Mouse (Mus musculus) c-Kit-negative CD71-positive TER-119-positive erythroid progenitor cells, embryonic 14.5 days (primary cell): ENCODE data around the gene Ankrd2.
A peak's percentile ranks its signal among the peaks of the same experiment; 100 is the strongest.
"Not testable (repeated sequence)": the region's sequence is repeated elsewhere in the genome, so short reads cannot be mapped to it uniquely, and the experiment has no call there.

ENCODE experiments used
- DNase-seq: peaks from one replicate; pipeline ENCODE4 v3.0.0-alpha.2; 2013; ENCODE audit warnings: low read depth, low spot score

Ankrd2 gene

GRCm38 (mm10) chr19:42054255-42054654 lies 18.5 kb downstream of the Ankrd2 start:
- DNase-seq: no peak

DNA sequence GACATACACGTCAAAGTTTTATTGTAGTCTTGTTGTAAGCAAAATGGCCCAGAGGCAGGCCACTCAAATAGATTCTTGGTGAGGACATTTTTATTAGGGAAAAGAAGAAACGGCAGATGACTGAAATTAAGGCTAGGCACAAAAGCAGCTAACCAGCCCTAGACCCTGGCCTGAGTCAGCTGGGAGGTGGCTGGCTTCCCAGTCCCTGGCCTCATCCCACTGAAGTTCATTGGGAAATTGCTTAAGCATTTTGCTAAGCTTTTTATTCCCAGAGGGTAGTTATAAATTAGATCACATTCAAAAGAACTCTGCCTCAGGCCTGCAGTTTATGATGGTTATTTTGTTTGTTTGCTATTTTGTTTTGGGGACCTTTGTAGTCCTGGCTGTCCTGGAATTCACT lies 20.1 kb downstream of the Ankrd2 start:
- no peak for DNase-seq

DNA sequence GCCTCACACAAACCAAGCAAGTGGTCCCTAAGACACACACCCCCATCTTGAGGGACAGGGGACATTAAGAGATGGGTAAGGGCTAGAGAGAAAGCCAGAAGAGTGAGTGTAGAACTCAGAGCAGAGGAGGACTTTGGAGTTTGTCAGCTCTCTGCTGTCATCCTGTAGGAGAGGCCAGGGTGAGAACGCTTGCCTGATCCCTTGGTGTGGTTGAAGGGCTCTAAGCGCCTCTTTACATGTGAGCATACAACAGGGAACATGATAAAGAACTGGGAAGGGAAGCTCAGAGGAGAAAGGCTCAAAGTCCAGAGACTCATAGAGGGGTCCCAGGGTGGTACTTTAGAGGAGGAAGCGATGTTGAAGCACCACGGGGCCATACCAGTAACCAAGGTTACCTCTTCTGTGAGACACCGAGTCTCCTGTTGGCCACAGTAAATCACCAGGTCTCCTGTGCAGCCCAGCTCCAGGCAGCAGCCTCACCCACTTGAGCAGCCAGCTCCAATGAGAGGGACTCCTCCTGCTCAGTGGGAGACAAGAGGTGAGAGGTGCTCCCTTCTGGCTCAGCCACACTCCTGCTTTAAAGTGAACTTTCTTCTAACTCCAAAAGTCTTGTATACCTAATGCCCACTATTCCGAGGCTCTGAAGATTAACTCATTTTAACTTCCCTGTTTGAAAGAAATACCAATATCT lies 21.1 kb downstream of the Ankrd2 start:
- no peak for DNase-seq

GRCm38 (mm10) chr19:42058426-42058825 lies 22.6 kb downstream of the Ankrd2 start:
- no peak for DNase-seq

DNA sequence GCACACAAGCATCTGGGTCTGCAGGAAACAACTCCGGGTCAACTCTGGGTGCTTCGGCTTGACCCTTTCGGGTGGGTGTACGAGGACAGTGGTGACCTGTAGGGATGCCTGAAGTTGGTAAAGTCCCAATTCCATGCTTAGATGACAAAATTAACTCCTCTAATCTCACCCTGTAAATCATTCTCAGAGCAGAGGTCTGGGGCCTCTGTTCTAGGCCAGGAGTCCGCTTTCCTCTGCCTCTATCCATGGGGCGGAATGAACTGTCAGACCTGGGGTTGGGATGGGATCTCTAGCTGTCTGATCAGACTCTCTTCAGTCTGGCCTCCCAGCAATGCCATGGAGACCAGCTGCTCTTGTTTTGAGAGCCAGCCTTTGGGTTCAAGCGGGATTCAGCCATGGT lies 25.6 kb downstream of the Ankrd2 start:
- no peak for DNase-seq

DNA sequence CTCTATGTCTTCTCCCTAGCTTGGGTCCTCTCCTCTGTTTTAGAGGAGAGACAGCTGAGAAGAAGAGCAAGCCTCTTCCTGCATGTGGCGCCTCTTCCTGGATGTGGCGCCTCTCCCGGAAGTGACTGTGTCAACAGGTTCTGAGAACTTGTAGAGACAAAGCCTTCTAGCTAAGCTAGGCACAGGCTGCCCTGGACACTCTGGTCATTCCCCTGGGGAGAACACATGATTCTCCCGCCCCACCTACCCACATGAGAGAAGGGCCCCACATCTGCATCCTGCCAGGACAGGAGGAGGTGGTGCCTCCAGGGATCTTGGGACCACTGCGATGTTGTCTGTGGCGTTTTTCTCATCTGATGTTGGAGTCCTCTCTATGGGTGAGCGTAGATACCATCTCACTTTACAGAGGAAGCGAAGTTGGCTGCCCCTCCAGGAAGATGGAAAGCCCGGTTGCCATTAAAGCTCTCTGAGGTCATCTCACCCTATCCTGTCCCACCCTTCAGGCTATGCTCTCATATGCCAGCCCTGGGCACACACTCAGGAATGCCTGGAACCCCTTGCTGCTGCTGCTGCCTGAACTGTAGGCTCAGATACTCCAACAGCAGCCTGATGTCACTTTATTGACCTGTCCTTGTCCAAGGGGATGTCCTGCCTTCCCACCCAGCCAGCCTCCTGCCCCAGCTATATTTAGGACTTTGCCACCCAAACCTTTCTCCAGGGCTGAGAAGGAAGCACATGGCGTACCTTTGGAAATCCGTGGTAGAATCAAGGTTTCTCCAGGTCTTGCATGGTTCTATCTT lies 32.8 kb downstream of the Ankrd2 start:
- DNase-seq: no peak

GRCm38 (mm10) chr19:42069241-42069525 lies 33.4 kb downstream of the Ankrd2 start:
- no peak for DNase-seq

DNA sequence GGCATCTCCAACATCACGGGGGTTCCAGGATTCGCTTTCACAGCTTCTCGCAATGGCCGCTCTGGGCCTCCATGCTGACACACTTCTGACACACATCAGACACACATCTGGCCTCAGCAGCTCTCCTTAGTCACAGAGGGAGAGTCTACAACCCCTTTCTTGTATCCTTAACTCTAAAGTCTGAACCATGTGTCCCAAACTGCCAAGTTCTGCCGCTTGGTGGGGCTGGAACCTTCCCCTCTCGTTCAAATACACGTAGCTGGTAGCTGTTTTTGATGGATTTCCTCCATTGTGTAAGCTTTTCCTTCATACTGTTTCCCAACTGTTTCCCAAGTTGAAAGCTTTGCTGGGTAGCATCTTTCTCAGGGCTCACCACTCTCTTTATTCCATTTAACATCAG lies 35.4 kb downstream of the Ankrd2 start:
- no peak for DNase-seq

DNA sequence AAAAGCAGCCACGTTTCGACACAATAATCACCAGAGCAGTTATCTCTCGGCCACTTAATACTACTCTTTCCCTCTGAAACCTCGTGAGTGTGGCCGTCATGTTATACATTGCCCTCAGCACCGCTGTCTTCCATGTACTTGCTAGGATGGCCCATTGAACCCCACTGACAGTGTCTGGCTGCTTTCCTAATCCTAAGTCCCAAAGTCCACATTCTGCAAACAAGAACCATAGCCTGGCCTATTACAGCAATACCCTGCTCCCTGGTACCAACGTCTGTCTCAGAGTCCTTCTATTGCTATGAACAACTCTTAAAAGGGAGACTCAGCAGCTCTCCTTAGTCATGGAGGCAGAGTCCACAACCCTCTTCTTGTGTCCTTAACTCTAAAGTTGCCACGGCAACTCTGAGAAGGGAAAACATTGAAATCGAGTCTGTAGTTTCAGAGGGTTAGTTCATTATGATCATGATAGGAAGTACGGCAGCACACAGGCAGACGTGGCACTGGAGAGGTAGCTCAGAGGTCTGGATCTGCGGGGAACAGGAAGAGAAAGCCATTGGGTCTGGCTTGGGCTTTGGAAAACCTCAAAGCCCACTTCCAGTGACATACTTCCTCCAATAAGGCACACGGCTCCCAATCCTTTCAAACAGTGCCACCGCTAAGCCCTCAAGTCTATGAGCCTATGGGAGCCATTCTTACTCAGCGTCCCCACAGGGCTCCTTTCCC lies 36.2 kb downstream of the Ankrd2 start:
- no peak for DNase-seq

DNA sequence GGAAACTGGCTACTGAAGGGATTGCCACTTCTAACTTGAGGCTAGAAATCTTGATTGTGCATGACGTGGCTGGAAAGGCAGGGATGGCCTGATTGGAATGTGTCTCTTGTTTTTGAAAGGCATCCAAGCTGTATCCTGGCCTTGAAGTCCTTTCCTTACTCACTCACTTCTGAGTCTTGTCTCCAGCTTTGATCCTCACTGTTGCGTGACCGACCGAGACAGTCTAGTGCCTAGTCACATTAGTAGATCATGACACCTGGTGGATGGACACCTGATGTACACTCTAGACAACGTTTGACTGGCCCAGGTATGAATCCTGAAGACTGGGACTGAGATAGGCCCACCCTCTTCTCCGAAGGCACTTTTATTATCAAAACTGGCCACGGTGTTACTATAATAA lies 37.0 kb downstream of the Ankrd2 start:
- no peak for DNase-seq

- no peak for DNase-seq
Observed at GRCm38 (mm10) chr19:42075051-42075450, 39.3 kb downstream of the Ankrd2 start.

GRCm38 (mm10) chr19:42075992-42076391 lies 40.2 kb downstream of the Ankrd2 start:
- DNase-seq: no peak

DNA sequence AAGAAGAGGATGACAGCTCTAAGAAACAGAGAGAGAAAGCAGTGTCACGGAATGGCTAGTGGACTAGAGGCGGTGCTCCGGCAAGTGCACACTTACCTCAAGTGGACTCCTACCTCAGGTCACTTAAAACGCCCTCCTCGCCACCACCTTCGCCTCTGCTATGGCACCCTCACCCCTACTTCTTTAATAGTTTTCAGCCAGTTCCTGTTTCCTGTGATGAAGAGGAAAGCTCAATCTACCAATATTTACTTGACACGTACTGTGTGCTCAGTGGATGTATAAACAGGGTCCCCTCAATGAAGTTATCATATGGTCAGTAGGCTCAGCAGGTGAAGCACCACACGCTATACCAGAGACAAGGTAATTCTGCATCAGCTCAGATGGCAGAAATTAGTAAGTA lies 42.8 kb downstream of the Ankrd2 start:
- DNase-seq: no peak

- DNase-seq: no peak
Observed at GRCm38 (mm10) chr19:42079006-42079405, 43.2 kb downstream of the Ankrd2 start.

DNA sequence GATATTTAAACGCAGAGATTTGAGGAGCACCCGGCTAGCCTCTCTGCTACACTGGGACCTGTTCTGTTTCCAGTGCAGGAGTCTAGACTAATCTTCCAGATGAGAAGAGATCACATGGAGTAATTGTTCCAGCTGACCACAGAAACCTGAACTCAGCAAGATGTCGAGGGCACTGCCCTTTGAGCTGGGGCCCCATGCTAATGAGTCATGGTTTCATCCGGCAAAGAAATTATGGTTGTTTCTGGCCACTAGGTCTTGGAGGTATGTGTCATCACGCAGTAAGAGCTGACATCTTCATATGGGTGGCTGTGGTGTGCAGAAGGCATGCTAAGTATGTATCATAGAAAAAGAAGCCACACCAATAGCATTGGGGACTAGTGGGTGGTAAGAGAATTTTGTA lies 44.1 kb downstream of the Ankrd2 start:
- DNase-seq: no peak

DNA sequence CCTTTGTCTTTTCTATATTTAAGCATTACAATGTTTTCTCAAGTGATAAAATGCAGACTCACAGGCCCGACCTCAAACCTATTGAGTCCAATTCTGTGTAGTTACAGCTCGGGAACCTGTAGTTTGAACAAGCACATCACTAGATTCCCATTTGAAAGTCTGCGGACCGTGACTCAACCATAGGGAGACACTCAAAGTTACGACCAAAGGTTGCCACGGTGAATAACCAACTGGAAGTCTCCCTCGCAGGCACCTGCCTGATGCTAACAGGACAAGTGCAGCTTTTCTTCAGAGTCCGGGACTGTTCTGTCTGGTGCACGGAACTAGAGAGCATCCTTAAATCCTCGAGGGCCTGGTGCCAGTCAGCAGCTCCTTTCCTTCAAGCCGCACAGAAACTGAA lies 44.7 kb downstream of the Ankrd2 start:
- DNase-seq: no peak

GRCm38 (mm10) chr19:42081613-42082012 lies 45.8 kb downstream of the Ankrd2 start:
- not testable (repeated sequence) for DNase-seq

GRCm38 (mm10) chr19:42085690-42086089 lies 49.9 kb downstream of the Ankrd2 start:
- no peak for DNase-seq

- peak; percentile 61 for DNase-seq
Observed at GRCm38 (mm10) chr19:42086166-42086565, 50.4 kb downstream of the Ankrd2 start, which contains the start of gene Morn4. Gene Morn4, minus strand, starts transcription at chr19:42086357.

DNA sequence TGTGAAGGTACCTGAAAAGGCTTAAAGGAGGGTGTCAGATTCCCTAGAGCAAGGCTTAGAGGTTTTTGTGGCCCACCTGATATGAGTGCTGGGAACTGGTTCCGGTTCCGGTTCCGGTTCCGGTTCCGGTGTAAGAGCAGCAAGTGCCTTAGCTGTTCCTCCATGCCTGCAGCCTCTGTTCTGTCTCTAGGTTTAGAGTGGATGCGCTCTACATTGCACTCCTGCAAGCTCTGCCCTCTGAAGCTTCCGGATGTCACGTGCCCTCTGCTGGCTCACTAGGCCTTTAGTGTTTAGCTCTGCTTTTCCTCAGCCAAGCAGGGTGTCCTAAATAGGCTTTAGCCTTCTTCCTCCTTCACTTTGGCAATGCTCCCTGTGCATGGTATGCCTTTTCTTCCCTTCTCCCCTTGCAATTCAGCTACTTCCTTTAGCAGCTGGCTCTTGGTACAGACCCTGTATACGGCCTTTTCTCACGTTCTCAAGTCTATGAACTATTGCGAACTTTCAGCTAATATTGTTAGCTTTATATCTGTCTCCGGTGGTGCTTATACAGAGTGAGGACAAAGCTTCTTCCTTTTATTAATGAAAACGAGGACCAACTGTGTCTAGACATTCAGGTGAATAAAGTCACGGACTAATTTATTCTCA lies 53.4 kb downstream of the Ankrd2 start:
- DNase-seq: peak; percentile 32

DNA sequence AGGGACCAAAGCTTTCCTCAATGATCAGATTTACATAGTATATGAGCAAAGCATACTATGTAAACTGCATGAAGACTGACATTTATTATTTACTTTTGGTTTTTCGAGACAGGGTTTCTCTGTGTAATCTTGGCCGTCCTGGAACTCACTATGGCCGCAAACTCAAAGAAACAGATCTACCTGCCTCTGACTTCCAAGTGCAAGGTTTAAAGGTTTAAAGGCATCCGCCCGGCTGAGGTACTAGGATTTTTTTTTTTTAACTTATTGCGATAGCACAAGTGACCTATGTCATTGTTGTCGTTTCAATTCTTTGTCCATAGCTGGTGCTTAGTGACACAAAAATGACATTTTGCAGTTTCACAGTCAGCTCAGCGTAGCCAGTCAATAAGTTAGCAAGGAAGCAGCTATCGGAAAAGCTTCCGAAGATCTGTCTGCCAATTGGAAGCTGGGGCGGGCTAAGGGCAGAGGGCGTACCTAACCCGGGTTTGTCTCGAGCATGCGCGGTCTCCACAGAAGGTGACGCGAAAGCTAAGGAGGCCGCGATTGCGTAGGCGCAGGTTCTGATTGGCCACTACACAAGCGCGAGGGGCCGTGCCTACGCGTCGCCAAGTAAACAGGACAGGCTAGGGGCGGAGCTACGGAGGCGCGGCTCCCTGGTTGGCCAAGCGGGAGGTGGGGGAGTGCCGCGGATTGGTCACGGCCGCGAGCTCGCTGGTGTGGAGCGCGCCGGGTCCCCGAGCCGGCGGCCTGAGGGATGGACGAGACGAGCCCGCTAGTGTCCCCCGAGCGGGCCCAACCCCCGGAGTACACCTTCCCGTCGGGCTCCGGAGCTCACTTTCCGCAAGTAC lies 54.2 kb downstream of the Ankrd2 start, which contains the start of gene Pi4k2a:
TSS of gene Pi4k2a (plus strand) at position 723 of the 848 bp plus-strand sequence.
- DNase-seq: peak; percentile 99
